Mouse (Mus musculus) T-helper 1 cell (primary cell): ENCODE data around the gene Lefty1.
"Not testable (repeated sequence)": the region's sequence is repeated elsewhere in the genome, so short reads cannot be mapped to it uniquely, and the experiment has no call there.

Experiments used
- in situ Hi-C: fragments of 300-600 bp; cut with MboI, MseI; formaldehyde crosslinking; loops from one replicate; pipeline ENCODE4 v1.15.1; 2025; ENCODE audit warnings: high pct_unique_total_duplicates

Gene Lefty1

GRCm38 (mm10) chr1:180919686-180920085 is 15.1 kb upstream of the Lefty1 start:
- in situ Hi-C loops, result no loop called here

DNA sequence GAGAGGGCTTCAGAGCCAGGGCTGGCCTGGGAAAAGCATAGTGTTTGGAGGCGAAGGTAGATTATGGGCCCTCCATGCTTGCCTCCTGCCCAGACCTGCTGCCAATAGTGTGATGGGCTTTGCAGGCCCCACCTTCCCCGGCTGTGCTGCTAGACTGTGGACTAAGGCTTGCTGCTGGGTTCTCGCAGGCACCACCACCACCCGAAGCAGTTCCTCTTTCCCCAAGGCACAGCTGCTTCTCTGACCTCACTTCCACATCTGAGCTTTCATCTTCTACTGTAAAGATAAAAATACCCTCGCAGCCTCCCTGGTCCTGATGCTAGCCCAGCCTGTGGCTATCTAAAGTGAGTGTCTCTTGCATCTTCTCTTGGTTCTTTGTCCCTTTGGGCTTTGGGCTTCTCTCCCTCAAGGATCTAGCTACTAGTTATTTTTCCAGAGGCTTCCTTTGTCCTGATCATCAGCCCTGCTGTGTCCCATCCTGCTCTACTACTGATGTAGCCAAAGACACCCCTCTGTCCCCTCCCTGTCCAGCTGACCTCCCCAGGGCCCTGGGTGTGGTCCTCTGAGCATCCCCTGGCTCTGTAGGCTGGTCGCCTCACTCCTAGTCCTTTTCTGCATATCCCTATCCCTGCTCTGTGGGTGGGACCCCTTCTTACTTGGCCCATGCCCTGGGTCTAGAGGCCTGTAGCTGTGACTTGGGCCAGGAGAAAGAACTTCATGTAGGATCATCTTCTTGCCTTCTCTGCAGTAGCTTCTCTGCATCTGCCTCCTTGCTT is 12.4 kb upstream of the Lefty1 start:
- in situ Hi-C loops, result no loop called here

GRCm38 (mm10) chr1:180924737-180925136 is 10.1 kb upstream of the Lefty1 start:
- in situ Hi-C loops, result no loop called here

- in situ Hi-C loops, result no loop called here
Measured at GRCm38 (mm10) chr1:180926286-180926685, 8.5 kb upstream of the Lefty1 start.

- in situ Hi-C loops, result no loop called here
Measured at GRCm38 (mm10) chr1:180929599-180929998, 5.2 kb upstream of the Lefty1 start.

- in situ Hi-C loops, result no loop called here
Measured at GRCm38 (mm10) chr1:180931106-180931505, 3.7 kb upstream of the Lefty1 start.

GRCm38 (mm10) chr1:180933659-180934058 is 1.2 kb upstream of the Lefty1 start:
- in situ Hi-C loops, result no loop called here

DNA sequence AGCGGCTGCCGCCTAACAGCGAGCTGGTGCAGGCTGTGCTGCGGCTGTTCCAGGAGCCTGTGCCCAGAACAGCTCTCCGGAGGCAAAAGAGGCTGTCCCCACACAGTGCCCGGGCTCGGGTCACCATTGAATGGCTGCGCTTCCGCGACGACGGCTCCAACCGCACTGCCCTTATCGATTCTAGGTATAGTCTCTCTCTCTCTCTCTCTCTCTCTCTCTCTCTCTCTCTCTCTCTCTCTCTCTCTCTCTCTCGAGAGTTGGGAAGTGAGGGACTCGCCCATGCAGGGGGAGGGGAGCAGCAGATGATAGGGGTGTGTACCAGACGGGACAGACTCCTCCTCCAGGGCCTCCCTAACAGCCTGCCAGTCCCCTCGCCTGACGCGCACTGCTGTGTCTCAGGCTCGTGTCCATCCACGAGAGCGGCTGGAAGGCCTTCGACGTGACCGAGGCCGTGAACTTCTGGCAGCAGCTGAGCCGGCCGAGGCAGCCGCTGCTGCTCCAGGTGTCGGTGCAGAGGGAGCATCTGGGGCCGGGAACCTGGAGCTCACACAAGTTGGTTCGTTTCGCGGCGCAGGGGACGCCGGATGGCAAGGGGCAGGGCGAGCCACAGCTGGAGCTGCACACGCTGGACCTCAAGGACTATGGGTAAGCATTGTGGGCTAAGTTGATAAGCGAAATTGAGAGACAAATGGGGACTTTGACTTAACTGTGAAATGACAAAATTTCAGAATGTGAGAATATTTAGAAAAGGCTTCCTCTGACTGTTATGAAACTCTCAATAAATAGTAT is 2.0 kb downstream of the Lefty1 start:
- in situ Hi-C loops, result not testable (repeated sequence)

DNA sequence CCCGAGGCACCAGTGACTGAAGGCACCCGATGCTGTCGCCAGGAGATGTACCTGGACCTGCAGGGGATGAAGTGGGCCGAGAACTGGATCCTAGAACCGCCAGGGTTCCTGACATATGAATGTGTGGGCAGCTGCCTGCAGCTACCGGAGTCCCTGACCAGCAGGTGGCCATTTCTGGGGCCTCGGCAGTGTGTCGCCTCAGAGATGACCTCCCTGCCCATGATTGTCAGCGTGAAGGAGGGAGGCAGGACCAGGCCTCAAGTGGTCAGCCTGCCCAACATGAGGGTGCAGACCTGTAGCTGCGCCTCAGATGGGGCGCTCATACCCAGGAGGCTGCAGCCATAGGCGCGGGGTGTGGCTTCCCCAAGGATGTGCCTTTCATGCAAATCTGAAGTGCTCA is 2.8 kb downstream of the Lefty1 start:
- in situ Hi-C loops, result not testable (repeated sequence)

DNA sequence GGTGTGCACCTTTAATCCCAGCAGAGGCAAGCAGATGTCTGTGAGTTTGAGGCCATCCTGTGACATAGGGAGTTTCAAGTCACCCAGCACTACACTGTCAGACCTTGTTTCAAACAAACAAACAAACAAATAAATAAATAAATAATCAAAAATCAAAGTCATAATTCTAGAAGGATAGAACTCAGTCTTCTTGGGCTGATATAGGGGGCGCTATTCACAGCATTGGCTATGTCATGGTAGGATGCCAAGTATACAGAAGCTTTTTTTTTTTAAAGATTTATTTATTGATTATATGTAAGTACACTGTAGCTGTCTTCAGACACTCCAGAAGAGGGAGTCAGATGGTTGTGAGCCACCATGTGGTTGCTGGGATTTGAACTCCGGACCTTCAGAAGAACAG is 4.0 kb downstream of the Lefty1 start:
- in situ Hi-C loops, result not testable (repeated sequence)

DNA sequence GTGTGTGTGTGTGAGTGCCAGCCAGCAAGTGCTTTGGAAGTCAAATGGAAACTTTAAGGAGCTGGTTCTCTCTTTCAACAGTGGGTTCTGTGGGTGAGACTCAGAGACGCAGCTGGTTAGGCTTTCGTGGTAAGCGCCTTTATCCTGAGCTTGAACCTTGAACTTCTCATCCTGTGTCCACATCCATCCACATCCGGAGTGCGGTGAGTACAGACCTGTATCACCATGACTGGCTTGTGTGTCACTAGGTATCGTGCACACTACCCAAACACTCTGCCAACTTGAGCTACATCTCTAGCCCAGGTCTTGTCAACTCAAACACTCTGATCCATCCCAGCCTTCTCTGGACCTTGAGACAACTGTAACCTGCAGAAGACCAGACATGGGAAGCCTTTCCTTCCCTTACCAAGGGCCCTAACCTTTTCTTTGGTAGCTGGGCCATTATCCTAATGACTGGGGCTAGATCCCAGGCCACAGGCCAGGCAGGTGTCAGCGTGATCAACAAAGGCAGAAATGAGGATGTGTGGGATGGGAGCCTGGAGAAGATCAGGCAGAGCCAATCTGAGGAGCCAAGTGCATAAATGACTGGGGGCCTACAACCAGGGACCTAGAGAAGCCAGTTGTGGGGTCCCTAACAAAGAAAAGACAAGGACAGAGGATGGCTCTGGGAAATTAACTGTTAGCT is 6.1 kb downstream of the Lefty1 start:
- in situ Hi-C loops, result loop anchor here (5.0 kb wide), 1 partner anchor 39 kb away; the partner anchor contains the start of gene Pycr2

DNA sequence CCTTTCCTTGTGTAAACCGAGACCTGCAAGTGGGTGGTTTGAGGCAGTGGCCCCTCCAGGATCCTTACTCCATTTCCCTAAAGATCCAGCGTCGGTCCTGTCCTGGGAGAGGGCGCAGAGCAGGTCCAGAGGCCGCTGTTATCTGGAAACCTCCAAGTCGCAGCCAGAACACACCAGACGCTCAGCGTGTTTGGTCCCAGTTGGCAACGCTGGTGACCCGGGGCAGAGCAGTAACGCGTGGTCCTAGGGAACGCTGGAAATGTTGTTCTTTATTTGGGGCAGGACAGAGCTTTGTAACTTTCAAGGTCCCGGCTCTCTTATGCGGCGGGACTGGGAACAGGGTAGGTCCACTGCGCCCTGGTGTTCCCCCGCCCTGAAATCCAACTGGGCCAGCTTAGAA is 6.9 kb downstream of the Lefty1 start:
- in situ Hi-C loops, result loop anchor here (5.0 kb wide), 1 partner anchor 39 kb away; the partner anchor contains the start of gene Pycr2

DNA sequence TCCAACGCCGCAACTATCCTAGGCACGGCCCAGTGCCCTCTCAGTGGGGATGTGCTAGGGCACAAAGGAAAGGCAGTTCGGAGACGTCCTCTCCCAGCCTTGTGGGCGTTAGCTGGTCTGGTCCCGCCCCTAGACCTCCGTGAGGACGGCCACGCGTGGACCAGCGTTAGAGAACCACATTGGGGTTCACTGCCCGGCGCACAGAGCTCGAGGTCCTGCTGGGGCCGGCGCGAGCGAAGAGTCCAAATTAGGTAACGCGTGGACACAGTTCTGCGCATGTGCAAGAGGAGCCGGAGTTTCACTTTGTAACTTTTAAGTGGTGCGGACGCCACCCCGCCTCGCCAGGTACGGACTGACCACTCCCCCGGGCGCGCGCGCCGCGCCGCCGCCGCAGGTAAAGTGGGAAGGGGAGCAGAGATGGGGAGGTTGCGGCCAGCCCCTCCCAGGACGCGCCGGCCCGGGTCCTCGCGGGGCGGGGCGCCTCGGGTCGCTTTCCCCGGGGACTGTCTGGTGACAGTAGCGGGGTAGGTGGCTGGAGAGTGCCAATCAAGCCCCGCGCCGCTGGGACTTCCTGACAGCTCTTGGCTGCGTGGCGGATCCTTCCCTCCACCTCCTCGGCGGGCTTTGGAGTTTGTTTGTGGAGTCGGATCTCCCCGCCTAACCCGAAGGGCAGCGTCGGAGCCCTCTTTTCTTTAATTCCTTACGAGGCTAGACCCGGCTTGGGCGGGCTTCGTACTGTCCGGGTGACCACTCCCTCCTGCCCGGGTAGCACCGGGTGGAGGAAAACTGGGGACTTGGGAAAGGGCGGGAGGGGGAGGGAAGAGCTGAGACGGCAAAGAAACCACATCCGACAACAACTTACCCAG is 7.6 kb downstream of the Lefty1 start, which contains the start of gene Tmem63a:
Tmem63a (plus strand) TSS at position 179 of the 866 bp plus-strand sequence.
- in situ Hi-C loops, result loop anchor here (5.0 kb wide), 1 partner anchor 40 kb away; the partner anchor contains the start of gene Pycr2

GRCm38 (mm10) chr1:180943032-180943644 is 8.3 kb downstream of the Lefty1 start:
- in situ Hi-C loops, result loop anchor here (5.0 kb wide), 1 partner anchor 41 kb away; the partner anchor contains the start of gene Pycr2

GRCm38 (mm10) chr1:180943896-180944295 is 9.1 kb downstream of the Lefty1 start:
- in situ Hi-C loops, result loop anchor here (5.0 kb wide), 1 partner anchor 42 kb away; the partner anchor contains the start of gene Pycr2

DNA sequence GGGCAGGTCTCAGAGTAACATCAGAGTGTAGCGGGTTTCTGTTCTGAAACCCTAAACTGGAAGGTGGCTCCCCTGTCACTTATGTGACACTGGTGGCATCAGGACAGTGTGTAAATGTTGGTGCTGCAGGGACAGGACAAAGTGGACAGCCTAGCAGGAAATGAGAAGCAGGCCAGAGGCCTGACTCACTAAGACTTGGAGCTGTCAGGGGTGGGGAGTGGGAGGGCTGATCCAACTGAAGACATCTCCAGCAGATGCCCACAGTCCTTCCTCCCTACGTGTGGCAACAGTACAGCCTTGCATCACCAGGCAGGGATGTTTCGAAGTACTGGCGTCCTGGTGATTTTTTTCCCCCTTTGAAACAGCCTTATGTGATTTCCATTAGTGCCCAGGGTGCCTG is 9.7 kb downstream of the Lefty1 start:
- in situ Hi-C loops, result loop anchor here (5.0 kb wide), 1 partner anchor 42 kb away; the partner anchor contains the start of gene Pycr2

DNA sequence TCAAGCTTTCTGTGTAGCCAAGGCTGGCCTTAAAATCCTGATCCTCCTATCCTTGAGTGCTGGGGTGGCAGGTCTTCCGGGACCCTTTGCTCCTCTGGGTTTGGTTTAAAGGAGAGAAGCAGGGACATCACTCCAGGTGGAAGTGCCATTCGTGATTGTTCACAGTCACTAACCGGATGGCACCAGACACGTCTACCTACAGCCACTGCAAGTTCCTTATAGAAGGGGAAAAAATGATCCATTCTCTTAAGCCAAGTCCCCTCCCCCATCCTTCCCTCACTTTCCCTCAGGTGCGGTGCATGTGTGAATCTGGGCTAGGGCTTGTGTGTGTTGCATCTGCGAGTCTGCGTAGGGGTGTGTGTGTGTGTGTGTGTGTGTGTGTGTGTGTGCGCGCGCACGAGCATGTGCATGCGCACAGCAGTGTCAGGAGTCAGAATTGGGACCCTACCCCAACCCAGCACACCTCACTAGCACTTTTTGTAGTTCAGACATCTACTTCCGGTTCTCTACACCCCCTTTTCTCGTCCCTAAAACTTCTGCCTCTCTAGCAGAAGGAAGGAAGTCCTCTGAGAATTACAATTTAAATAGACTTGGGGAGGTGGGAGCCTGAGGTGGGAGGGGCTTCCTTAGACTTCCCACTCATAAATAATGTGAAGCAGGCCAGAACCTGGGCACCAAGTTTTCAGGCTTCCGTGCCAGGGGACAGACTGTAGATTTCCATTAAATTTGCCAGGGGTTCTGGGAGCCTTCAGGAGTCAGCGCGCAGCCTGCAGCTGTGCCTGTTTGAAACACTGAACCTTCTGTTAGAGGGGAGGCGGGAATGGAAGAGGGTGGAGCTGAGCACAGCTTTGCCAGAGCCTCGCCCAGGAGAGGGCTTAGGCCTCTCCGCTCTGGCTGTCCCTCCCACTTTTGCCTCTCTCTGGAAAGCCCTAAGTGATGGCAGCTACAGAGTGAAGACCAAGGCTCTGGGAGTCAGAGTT is 10.5 kb downstream of the Lefty1 start:
- in situ Hi-C loops, result no loop called here

GRCm38 (mm10) chr1:180946448-180946847 is 11.6 kb downstream of the Lefty1 start:
- in situ Hi-C loops, result no loop called here
